Mouse (Mus musculus): ENCODE data around the gene Slc15a1. TPM values are rescaled to one million over a fixed set of nuclear protein-coding genes. Genes with fewer than 3 reads are reported as not detected.

Slc15a1 gene
- polyA plus RNA-seq, 1 experiment: not detected

- TF ChIP-seq FOSL1 (IDR thresholded peaks at IDR 0.05; ENCODE audit: insufficient read depth, low read length, poor library complexity, severe bottlenecking) (no peak), USF1 (IDR thresholded peaks at IDR 0.05; ENCODE audit: low read depth) (no peak), MYOD1 (IDR thresholded peaks at IDR 0.05; ENCODE audit: control insufficient read depth, insufficient read length, low read depth) (no peak), CEBPB (IDR thresholded peaks at IDR 0.05; ENCODE audit: low read depth) (no peak), MAX (IDR thresholded peaks at IDR 0.05) (no peak), CTCF (IDR thresholded peaks at IDR 0.05; ENCODE audit: control insufficient read depth, insufficient read depth, insufficient read length) (no peak), MYOG (IDR thresholded peaks at IDR 0.05; ENCODE audit: control insufficient read depth, extremely low read depth, insufficient read length) (no peak)
- Histone ChIP-seq H3ac (ENCODE audit: control insufficient read depth, insufficient read length, low read depth) (no peak overlapping the region), H3K36me3 (ENCODE audit: control insufficient read depth, insufficient read depth) (no peaks in the 10 kb centered on the region), H3K4me3 (ENCODE audit: insufficient read depth, poor library complexity, severe bottlenecking) (no peak overlapping the region), H3K79me3 (ENCODE audit: low read depth) (no peaks in the 10 kb centered on the region), H3K79me2 (ENCODE audit: control insufficient read depth, insufficient read depth) (no peaks in the 10 kb centered on the region), H3K27me3 (ENCODE audit: control insufficient read depth, insufficient read depth, insufficient read length) (no peaks in the 10 kb centered on the region)
These were observed 37.4 kb downstream of the Slc15a1 start for GRCm38 (mm10) chr14:121467646-121468045.

GRCm38 (mm10) chr14:121466501-121466900 is 38.6 kb downstream of the Slc15a1 start:
- no peak overlapping the region for H3ac ChIP-seq (ENCODE audit: control insufficient read depth, insufficient read length, low read depth)
- TF ChIP-seq MYOD1 (IDR thresholded peaks at IDR 0.05; ENCODE audit: control insufficient read depth, insufficient read length, low read depth) (no peak), MYOG (IDR thresholded peaks at IDR 0.05; ENCODE audit: control insufficient read depth, extremely low read depth, insufficient read length) (no peak), CEBPB (IDR thresholded peaks at IDR 0.05; ENCODE audit: low read depth) (no peak)
- no peaks in the 10 kb centered on the region for H3K79me3 ChIP-seq (ENCODE audit: low read depth)
- no peaks in the 10 kb centered on the region for H3K36me3 ChIP-seq (ENCODE audit: control insufficient read depth, insufficient read depth)
- no peaks in the 10 kb centered on the region for H3K79me2 ChIP-seq (ENCODE audit: control insufficient read depth, insufficient read depth)
- H3K27me3 ChIP-seq (ENCODE audit: control insufficient read depth, insufficient read depth, insufficient read length): no peaks in the 10 kb centered on the region
- H3K4me3 ChIP-seq (ENCODE audit: insufficient read depth, poor library complexity, severe bottlenecking): no peak overlapping the region

- no peaks in the 10 kb centered on the region for H3K79me2 ChIP-seq (ENCODE audit: control insufficient read depth, insufficient read depth)
- H3ac ChIP-seq (ENCODE audit: control insufficient read depth, insufficient read length, low read depth): no peak overlapping the region
- no peaks in the 10 kb centered on the region for H3K27me3 ChIP-seq (ENCODE audit: control insufficient read depth, insufficient read depth, insufficient read length)
- H3K36me3 ChIP-seq (ENCODE audit: control insufficient read depth, insufficient read depth): no peaks in the 10 kb centered on the region
- no peaks in the 10 kb centered on the region for H3K79me3 ChIP-seq (ENCODE audit: low read depth)
- TF ChIP-seq CEBPB (IDR thresholded peaks at IDR 0.05; ENCODE audit: low read depth): no peak
- no peak for TF ChIP-seq MYOG (IDR thresholded peaks at IDR 0.05; ENCODE audit: control insufficient read depth, extremely low read depth, insufficient read length)
- no peak for TF ChIP-seq CTCF (IDR thresholded peaks at IDR 0.05; ENCODE audit: control insufficient read depth, insufficient read depth, insufficient read length)
- TF ChIP-seq USF1 (IDR thresholded peaks at IDR 0.05; ENCODE audit: low read depth): no peak
- TF ChIP-seq FOSL1 (IDR thresholded peaks at IDR 0.05; ENCODE audit: insufficient read depth, low read length, poor library complexity, severe bottlenecking): no peak
- TF ChIP-seq MYOD1 (IDR thresholded peaks at IDR 0.05; ENCODE audit: control insufficient read depth, insufficient read length, low read depth): no peak
- TF ChIP-seq MAX (IDR thresholded peaks at IDR 0.05): no peak
- H3K4me3 ChIP-seq (ENCODE audit: insufficient read depth, poor library complexity, severe bottlenecking): no peak overlapping the region
These were observed 40.7 kb downstream of the Slc15a1 start for GRCm38 (mm10) chr14:121464318-121464717.

GRCm38 (mm10) chr14:121462756-121463155 is 42.3 kb downstream of the Slc15a1 start:
- no peak for TF ChIP-seq MYOG (IDR thresholded peaks at IDR 0.05; ENCODE audit: control insufficient read depth, extremely low read depth, insufficient read length)
- no peak for TF ChIP-seq MYOD1 (IDR thresholded peaks at IDR 0.05; ENCODE audit: control insufficient read depth, insufficient read length, low read depth)
- TF ChIP-seq CEBPB (IDR thresholded peaks at IDR 0.05; ENCODE audit: low read depth): no peak
- no peak for TF ChIP-seq CTCF (IDR thresholded peaks at IDR 0.05; ENCODE audit: control insufficient read depth, insufficient read depth, insufficient read length)
- TF ChIP-seq MAX (IDR thresholded peaks at IDR 0.05): no peak
- TF ChIP-seq FOSL1 (IDR thresholded peaks at IDR 0.05; ENCODE audit: insufficient read depth, low read length, poor library complexity, severe bottlenecking): no peak
- no peak for TF ChIP-seq USF1 (IDR thresholded peaks at IDR 0.05; ENCODE audit: low read depth)
- H3K4me3 ChIP-seq (ENCODE audit: insufficient read depth, poor library complexity, severe bottlenecking): no peak overlapping the region
- H3K27me3 ChIP-seq (ENCODE audit: control insufficient read depth, insufficient read depth, insufficient read length): no peaks in the 10 kb centered on the region
- H3ac ChIP-seq (ENCODE audit: control insufficient read depth, insufficient read length, low read depth): no peak overlapping the region
- H3K36me3 ChIP-seq (ENCODE audit: control insufficient read depth, insufficient read depth): no peaks in the 10 kb centered on the region
- H3K79me3 ChIP-seq (ENCODE audit: low read depth): no peaks in the 10 kb centered on the region
- H3K79me2 ChIP-seq (ENCODE audit: control insufficient read depth, insufficient read depth): no peaks in the 10 kb centered on the region

GRCm38 (mm10) chr14:121460966-121461365 is 44.1 kb downstream of the Slc15a1 start:
- Histone ChIP-seq H3K79me2 (ENCODE audit: control insufficient read depth, insufficient read depth) (no peaks in the 10 kb centered on the region), H3ac (ENCODE audit: control insufficient read depth, insufficient read length, low read depth) (no peak overlapping the region), H3K4me3 (ENCODE audit: insufficient read depth, poor library complexity, severe bottlenecking) (no peak overlapping the region), H3K27me3 (ENCODE audit: control insufficient read depth, insufficient read depth, insufficient read length) (no peaks in the 10 kb centered on the region), H3K79me3 (ENCODE audit: low read depth) (no peaks in the 10 kb centered on the region), H3K36me3 (ENCODE audit: control insufficient read depth, insufficient read depth) (no peaks in the 10 kb centered on the region)
- TF ChIP-seq MYOG (IDR thresholded peaks at IDR 0.05; ENCODE audit: control insufficient read depth, extremely low read depth, insufficient read length) (no peak), CTCF (IDR thresholded peaks at IDR 0.05; ENCODE audit: control insufficient read depth, insufficient read depth, insufficient read length) (no peak), MYOD1 (IDR thresholded peaks at IDR 0.05; ENCODE audit: control insufficient read depth, insufficient read length, low read depth) (no peak), FOSL1 (IDR thresholded peaks at IDR 0.05; ENCODE audit: insufficient read depth, low read length, poor library complexity, severe bottlenecking) (no peak), MAX (IDR thresholded peaks at IDR 0.05) (no peak)

GRCm38 (mm10) chr14:121458521-121458920 is 46.5 kb downstream of the Slc15a1 start:
- Histone ChIP-seq H3ac (ENCODE audit: control insufficient read depth, insufficient read length, low read depth) (no peak overlapping the region), H3K4me3 (ENCODE audit: insufficient read depth, poor library complexity, severe bottlenecking) (no peak overlapping the region), H3K79me3 (ENCODE audit: low read depth) (no peaks in the 10 kb centered on the region), H3K79me2 (ENCODE audit: control insufficient read depth, insufficient read depth) (no peaks in the 10 kb centered on the region), H3K27me3 (ENCODE audit: control insufficient read depth, insufficient read depth, insufficient read length) (no peaks in the 10 kb centered on the region), H3K36me3 (ENCODE audit: control insufficient read depth, insufficient read depth) (no peaks in the 10 kb centered on the region)
- TF ChIP-seq MYOD1 (IDR thresholded peaks at IDR 0.05; ENCODE audit: control insufficient read depth, insufficient read length, low read depth): no peak
- TF ChIP-seq USF1 (IDR thresholded peaks at IDR 0.05; ENCODE audit: low read depth): no peak
- no peak for TF ChIP-seq MAX (IDR thresholded peaks at IDR 0.05)
- TF ChIP-seq CEBPB (IDR thresholded peaks at IDR 0.05; ENCODE audit: low read depth): no peak
- TF ChIP-seq FOSL1 (IDR thresholded peaks at IDR 0.05; ENCODE audit: insufficient read depth, low read length, poor library complexity, severe bottlenecking): no peak
- TF ChIP-seq CTCF (IDR thresholded peaks at IDR 0.05; ENCODE audit: control insufficient read depth, insufficient read depth, insufficient read length): no peak
- no peak for TF ChIP-seq MYOG (IDR thresholded peaks at IDR 0.05; ENCODE audit: control insufficient read depth, extremely low read depth, insufficient read length)

Measured in C2C12 (cell line).